Mouse (Mus musculus): ENCODE results near the gene Atp2a2. TPM values are rescaled to one million over a fixed set of nuclear protein-coding genes. Genes with fewer than 3 reads are reported as not detected.
"Not testable (repeated sequence)": the region's sequence is repeated elsewhere in the genome, so short reads cannot be mapped to it uniquely, and the experiment has no call there.

Atp2a2 gene
- polyA plus RNA-seq, 1 experiment, result 136 TPM

DNA sequence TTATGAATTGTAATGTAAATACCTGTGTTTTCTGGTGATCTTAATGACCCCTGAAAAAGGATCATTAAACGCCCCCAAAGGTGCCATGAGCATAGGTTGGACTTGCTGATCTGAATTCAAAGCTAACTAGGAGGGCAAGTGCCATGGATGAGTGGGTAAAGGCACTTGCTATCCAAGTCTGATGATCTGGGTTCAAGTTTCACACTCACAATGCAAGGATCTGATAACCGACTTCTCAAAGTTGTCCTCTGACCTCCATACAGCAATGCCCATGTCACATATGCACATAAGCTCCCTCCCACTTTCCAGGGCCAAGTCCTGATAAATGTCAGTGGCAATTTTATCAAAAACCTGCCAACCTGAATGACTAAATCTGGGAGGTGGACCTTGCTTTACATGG is 9.0 kb downstream of the Atp2a2 start:
- no peak for DNase-seq (ENCODE audit: low read depth)
- TF ChIP-seq CTCF (IDR thresholded peaks at IDR 0.05; ENCODE audit: borderline replicate concordance, extremely low read depth, insufficient read depth, insufficient read length), result no peak
- no peak for TF ChIP-seq POLR2A (IDR thresholded peaks at IDR 0.05; ENCODE audit: borderline replicate concordance, extremely low read depth, insufficient read depth, insufficient read length, poor library complexity, severe bottlenecking)

GRCm38 (mm10) chr5:122491385-122491784 is 10.6 kb downstream of the Atp2a2 start:
- TF ChIP-seq CTCF (IDR thresholded peaks at IDR 0.05; ENCODE audit: borderline replicate concordance, extremely low read depth, insufficient read depth, insufficient read length) (no peak), POLR2A (IDR thresholded peaks at IDR 0.05; ENCODE audit: borderline replicate concordance, extremely low read depth, insufficient read depth, insufficient read length, poor library complexity, severe bottlenecking) (no peak)

GRCm38 (mm10) chr5:122490148-122490547 is 11.9 kb downstream of the Atp2a2 start:
- TF ChIP-seq POLR2A (IDR thresholded peaks at IDR 0.05; ENCODE audit: borderline replicate concordance, extremely low read depth, insufficient read depth, insufficient read length, poor library complexity, severe bottlenecking) (no peak), CTCF (IDR thresholded peaks at IDR 0.05; ENCODE audit: borderline replicate concordance, extremely low read depth, insufficient read depth, insufficient read length) (no peak)
- DNase-seq (ENCODE audit: low read depth), result no peak

More at GRCm38 (mm10) chr5:122491385-122491784, 10.6 kb downstream of the Atp2a2 start:
- no peak for DNase-seq (ENCODE audit: low read depth)

DNA sequence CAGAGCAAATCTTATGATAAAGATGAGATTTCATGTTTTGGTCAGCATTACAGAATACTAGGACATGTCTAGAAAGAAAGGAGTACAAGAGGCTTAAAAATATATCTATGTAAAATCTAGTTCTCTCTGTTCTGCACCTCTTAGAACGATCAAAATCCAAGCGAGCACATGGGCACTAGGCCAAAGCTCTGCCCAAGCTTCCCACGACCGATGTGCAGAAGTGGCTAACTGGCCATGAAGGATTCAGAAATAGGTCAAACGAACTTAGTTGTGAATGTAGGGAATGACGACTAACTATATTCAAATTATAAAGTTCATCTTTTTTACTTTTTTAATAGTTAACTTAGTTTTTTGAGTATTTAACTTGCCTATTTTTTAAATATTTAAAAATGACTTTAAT is 14.2 kb downstream of the Atp2a2 start:
- DNase-seq (ENCODE audit: low read depth), result no peak
- TF ChIP-seq CTCF (IDR thresholded peaks at IDR 0.05; ENCODE audit: borderline replicate concordance, extremely low read depth, insufficient read depth, insufficient read length), result no peak
- TF ChIP-seq POLR2A (IDR thresholded peaks at IDR 0.05; ENCODE audit: borderline replicate concordance, extremely low read depth, insufficient read depth, insufficient read length, poor library complexity, severe bottlenecking), result no peak

- DNase-seq (ENCODE audit: low read depth), result not testable (repeated sequence)
These were observed 15.8 kb downstream of the Atp2a2 start for GRCm38 (mm10) chr5:122486243-122486642.

- TF ChIP-seq CTCF (IDR thresholded peaks at IDR 0.05; ENCODE audit: borderline replicate concordance, extremely low read depth, insufficient read depth, insufficient read length) (no peak), POLR2A (IDR thresholded peaks at IDR 0.05; ENCODE audit: borderline replicate concordance, extremely low read depth, insufficient read depth, insufficient read length, poor library complexity, severe bottlenecking) (no peak)
- DNase-seq (ENCODE audit: low read depth), result no peak
These were observed 19.2 kb downstream of the Atp2a2 start for GRCm38 (mm10) chr5:122482733-122483391.

GRCm38 (mm10) chr5:122481844-122482243 is 20.2 kb downstream of the Atp2a2 start:
- no peak for TF ChIP-seq POLR2A (IDR thresholded peaks at IDR 0.05; ENCODE audit: borderline replicate concordance, extremely low read depth, insufficient read depth, insufficient read length, poor library complexity, severe bottlenecking)
- no peak for TF ChIP-seq CTCF (IDR thresholded peaks at IDR 0.05; ENCODE audit: borderline replicate concordance, extremely low read depth, insufficient read depth, insufficient read length)
- DNase-seq (ENCODE audit: low read depth), result no peak

- DNase-seq (ENCODE audit: low read depth), result no peak
- TF ChIP-seq CTCF (IDR thresholded peaks at IDR 0.05; ENCODE audit: borderline replicate concordance, extremely low read depth, insufficient read depth, insufficient read length) (no peak), POLR2A (IDR thresholded peaks at IDR 0.05; ENCODE audit: borderline replicate concordance, extremely low read depth, insufficient read depth, insufficient read length, poor library complexity, severe bottlenecking) (no peak)
These were observed 22.9 kb downstream of the Atp2a2 start for GRCm38 (mm10) chr5:122479131-122479530.

- TF ChIP-seq POLR2A (IDR thresholded peaks at IDR 0.05; ENCODE audit: borderline replicate concordance, extremely low read depth, insufficient read depth, insufficient read length, poor library complexity, severe bottlenecking) (no peak), CTCF (IDR thresholded peaks at IDR 0.05; ENCODE audit: borderline replicate concordance, extremely low read depth, insufficient read depth, insufficient read length) (no peak)
- no peak for DNase-seq (ENCODE audit: low read depth)
These were observed 24.5 kb downstream of the Atp2a2 start for GRCm38 (mm10) chr5:122477492-122477891.

- no peak for DNase-seq (ENCODE audit: low read depth)
- TF ChIP-seq CTCF (IDR thresholded peaks at IDR 0.05; ENCODE audit: borderline replicate concordance, extremely low read depth, insufficient read depth, insufficient read length), result no peak
- no peak for TF ChIP-seq POLR2A (IDR thresholded peaks at IDR 0.05; ENCODE audit: borderline replicate concordance, extremely low read depth, insufficient read depth, insufficient read length, poor library complexity, severe bottlenecking)
These were observed 25.9 kb downstream of the Atp2a2 start for GRCm38 (mm10) chr5:122476078-122476477.

DNA sequence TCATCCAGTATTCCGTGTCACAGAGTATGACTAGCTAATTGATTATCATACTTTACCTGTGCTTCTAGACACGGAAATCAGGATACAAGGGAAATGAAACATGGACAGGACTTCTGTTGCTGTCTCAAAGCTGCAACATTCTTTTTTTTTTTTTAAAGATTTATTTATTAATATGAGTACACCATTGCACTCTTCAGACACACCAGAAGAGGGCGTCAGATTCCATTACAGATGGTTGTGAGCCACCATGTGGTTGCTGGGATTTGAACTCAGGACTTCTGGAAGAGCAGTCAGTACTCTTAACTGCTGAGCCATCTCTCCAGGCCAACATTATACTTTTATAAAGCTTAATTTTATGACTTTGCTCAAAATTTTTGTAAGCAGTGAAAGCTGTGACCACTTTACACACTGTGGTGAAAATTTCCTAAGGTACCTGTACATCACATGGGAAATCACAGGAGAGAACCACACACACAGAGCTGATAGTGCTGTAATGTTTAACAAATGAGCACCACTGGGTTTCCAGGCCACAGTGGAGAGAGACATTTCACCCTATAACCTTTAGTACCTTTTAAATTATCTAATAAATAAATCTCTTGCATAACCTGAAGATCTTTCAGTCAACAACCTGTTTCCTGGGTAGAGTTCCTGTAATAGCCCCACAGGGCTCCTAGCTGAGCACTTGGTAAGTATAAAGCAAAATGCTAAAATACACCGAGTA is 27.2 kb downstream of the Atp2a2 start:
- no peak for TF ChIP-seq CTCF (IDR thresholded peaks at IDR 0.05; ENCODE audit: borderline replicate concordance, extremely low read depth, insufficient read depth, insufficient read length)
- no peak for TF ChIP-seq POLR2A (IDR thresholded peaks at IDR 0.05; ENCODE audit: borderline replicate concordance, extremely low read depth, insufficient read depth, insufficient read length, poor library complexity, severe bottlenecking)
- DNase-seq (ENCODE audit: low read depth), result no peak

DNA sequence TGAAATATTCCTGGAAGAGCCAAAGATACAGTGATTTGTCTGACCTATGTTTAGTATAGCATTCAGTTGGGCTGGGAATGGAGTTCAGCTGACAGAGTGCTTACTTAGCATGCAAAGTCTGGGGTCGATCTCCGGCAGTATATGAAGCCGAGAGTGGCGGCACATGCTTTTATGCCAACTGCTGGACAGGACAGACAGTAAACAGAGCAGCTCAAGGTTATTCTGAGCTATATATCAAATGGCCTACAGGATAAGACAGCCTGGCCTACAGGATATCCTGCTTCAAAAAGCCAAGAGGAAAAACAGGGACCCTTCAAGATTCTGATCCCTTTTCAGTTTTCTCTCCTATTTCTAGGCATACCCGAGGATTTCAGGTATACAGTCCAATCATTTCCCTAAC is 30.4 kb downstream of the Atp2a2 start:
- no peak for DNase-seq (ENCODE audit: low read depth)
- TF ChIP-seq POLR2A (IDR thresholded peaks at IDR 0.05; ENCODE audit: borderline replicate concordance, extremely low read depth, insufficient read depth, insufficient read length, poor library complexity, severe bottlenecking) (no peak), CTCF (IDR thresholded peaks at IDR 0.05; ENCODE audit: borderline replicate concordance, extremely low read depth, insufficient read depth, insufficient read length) (no peak)
